ENCODE assay signal across 10 mouse cellular contexts in genomic region chrX:163951618-163952017, GRCm38 (mm10).
"Had no signal": no experiment of that assay in that cellular context is flagged by ENCODE, and none has a peak within 500 bp of the region (broad histone marks: within the 10 kb centered on the region; RNA-seq: fewer than 3 reads in every experiment).

No protein-coding gene starts in this region.

- H3K27ac ChIP-seq: kidney, embryonic 15.5 days; limb, embryonic 15.5 days; liver, embryonic 12.5 days; midbrain, embryonic 13.5 days; neural tube, embryonic 15.5 days had no signal

- DNase-seq: kidney, adult 18-20 months; kidney, postnatal 14 days; lung, embryonic 14.5 days; lung, postnatal 10 days; lung, postnatal 4 days had no signal

- H3K9me3 ChIP-seq: kidney, embryonic 15.5 days; limb, embryonic 15.5 days; liver, embryonic 12.5 days; midbrain, embryonic 13.5 days; neural tube, embryonic 15.5 days had no signal

- ATAC-seq: liver, embryonic 12.5 days; midbrain, embryonic 13.5 days had no signal

- H3K27me3 ChIP-seq: limb, embryonic 15.5 days; liver, embryonic 12.5 days had no signal

- H3K9ac ChIP-seq: kidney, embryonic 15.5 days; limb, embryonic 15.5 days; liver, embryonic 12.5 days; lung, embryonic 14.5 days; midbrain, embryonic 13.5 days; neural tube, embryonic 15.5 days had no signal

- H3K4me3 ChIP-seq: kidney, embryonic 15.5 days; limb, embryonic 15.5 days; liver, embryonic 12.5 days; midbrain, embryonic 13.5 days; neural tube, embryonic 15.5 days had no signal

- H3K4me1 ChIP-seq: kidney, embryonic 15.5 days; limb, embryonic 15.5 days; midbrain, embryonic 13.5 days; neural tube, embryonic 15.5 days had no signal
